Mouse (Mus musculus) T-helper 17 cell (primary cell): ENCODE data around the gene Kif23.

Experiments used
- in situ Hi-C, 2 experiments: fragments of 300-600 bp; cut with MboI, MseI; formaldehyde crosslinking; loops; 1 replicate in 1 of 2; 2 replicates in 1 of 2; pipeline ENCODE4 v1.15.1; 2025; ENCODE audit warnings: high pct_unique_total_duplicates in 2 of 2

Kif23 gene

DNA sequence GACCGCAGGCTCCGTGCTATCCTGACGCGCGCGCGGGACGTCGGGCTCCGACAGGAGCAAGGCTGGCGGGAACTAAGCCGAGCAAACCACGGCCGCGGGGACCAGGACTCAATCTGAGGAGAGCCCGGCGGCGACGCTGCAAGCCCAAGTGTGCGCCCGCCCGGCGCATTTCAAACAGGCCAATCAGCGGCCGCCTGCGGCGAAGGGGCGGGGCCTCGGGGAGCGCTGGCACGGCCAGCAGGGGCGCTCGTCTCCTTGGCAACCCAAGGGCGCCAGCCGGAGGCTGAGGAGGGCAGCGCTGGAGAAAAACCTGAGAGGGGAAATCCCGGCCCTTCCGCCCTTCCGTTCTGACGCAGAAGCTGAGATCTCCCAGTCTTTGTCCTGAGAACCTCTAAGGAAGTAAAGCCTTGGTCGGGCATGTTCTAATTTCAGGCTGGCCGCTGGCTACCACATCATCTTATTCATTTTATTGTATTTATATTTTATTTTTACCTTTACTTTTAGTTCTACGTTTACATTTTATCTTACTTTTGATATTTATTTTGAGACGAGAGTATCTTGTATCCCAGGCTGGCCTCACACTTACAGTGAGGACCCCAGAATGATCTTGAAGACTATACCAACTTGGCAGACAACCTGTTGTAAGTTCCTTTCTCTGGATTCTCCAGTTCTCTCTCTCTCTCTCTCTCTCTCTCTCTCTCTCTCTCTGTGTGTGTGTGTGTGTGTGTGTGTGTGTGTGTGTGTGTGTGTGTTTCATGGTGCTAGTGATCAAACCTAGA is at the start of gene Kif23:
Kif23 (minus strand) TSS at position 152 of the 779 bp plus-strand sequence.
- in situ Hi-C loops: no loop called here

DNA sequence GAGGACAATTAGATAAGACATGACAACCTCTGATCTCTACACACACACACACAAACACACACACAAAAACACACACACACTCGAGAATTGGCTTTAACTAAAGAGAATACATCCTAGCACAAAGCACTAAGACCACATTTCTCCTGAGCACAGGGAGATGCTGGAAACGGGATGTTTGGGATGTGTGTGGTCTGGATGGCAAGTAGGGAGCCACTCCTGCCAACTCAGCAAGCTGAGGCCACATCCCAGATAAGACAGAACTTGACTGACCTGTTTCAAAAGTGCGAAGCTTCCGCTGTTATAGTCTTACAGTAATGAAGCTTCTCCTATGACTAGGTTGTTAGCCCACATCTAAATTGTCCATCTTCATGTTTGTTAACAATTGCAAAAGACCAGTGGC is 44.6 kb upstream of the Kif23 start:
- in situ Hi-C loops: no loop called here

DNA sequence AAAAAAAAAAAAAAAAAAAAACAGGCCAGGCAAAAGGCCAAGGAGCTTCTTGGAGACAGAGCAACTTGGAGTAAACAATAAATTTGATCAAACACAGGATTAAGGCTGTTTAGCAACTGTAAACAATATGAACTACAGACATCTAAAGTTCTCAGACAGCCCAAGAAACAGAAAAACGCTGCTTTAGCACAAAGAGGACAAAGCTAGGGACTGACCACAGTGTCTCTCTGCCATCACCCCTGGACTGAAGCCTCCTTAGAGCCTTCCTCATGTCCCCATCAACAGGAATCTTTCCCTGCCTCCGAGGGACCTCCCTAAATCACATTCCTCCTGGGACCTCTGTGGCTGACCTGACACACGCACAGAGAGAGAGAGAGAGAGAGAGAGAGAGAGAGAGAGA is 44.2 kb upstream of the Kif23 start:
- in situ Hi-C loops: no loop called here

DNA sequence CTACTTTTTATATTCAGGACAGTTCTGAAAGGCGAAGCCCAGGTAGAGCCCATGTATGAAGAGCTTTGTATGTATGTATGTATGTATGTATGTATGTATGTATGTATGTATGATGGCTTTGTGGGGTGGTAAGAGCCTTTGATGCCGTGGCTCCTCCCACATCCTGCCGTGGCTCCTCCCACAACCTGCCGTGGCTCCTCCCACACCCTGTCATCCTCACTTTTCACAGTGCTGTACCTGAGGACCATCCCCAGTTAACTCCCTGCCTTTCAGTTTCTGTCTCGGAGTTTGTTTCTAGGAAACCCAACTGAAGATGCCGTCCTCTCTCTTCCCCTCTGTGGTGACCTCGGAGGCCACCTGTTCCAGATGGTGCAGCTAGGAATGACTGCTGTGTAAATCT is 39.5 kb upstream of the Kif23 start:
- in situ Hi-C loops: no loop called here

DNA sequence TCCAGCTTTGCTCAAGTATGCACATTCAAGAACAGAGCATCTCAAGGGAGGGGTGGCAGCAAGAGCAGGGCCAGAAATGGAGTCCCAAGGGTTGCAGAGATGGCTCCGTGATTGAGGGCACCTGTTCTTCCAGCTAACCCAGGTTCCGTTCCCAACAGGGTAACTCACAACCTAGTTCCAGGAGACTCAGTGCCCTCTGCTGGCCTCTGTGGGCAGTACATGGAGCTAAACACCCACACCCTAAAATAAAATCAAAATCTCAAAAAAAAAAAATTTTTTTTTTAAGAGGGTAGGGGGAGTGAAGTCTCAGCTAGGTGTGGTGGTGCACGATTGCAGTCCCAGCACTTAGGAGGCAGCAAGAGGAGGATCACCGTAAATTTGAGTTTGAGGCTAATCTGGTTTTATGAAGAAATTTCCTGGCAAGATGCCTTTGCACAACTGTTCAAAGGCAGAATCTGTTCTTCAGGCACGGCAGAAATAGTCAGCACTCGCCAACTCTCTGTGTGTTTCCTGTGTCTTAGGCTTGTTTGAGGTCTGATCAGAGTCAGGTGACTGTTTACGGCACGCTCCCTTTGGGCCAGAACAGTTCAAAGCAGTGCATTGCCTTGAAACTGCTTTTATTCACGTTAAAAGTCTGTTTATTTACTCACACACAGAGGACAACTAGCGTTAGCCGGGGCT is 38.7 kb upstream of the Kif23 start:
- in situ Hi-C loops: no loop called here

DNA sequence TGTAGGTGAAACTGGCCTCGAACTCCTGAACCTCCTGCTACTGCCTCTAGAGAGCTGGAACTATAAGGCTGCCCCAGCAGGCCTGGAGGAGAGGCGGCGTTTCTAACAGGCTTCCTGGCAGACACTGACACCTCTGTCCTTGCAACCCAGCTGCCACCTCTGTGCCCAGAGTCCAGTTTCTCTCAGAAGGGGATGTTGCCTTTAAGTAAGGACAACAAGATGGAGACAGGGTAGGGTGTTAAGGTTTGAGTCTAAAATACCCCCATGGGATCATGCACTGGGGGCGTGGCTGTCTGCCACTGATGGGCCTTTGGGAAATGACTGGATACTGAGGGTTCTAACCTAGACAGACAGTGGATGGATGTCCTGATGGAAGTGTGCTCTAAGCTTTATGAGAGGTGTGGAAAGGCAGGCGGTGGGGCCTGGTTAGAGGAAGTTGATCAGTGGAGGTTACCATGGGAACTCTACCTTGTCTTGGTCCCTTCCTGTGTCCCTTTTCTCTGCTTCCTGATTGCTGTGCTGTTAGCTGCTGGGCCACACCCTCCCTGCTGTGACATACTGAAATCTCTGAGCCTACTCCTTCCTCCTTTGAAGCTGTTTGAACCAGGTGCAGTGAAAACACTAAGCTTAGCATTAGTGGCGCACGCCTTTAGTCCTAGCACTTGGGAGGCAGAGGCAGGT is 36.5 kb upstream of the Kif23 start:
- in situ Hi-C loops: no loop called here

DNA sequence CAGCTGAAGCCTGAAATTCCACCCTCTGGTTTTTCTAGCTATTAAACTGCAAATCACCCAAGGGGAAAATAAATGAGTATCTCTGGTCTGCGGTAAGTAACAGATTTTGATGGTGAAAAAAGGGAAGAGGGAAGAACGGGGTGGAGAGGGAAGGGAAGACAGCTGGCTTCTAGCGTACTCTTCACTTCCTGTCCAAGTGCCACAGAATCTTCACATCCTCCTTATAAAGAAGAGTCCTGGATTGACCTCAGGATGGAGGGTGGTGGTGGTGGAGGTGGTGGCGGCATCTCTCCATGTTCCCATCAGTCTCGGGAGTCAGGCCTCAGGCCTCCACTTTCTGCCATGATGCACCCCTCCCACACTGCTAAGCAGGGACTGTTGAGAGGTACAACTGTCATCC is 35.3 kb upstream of the Kif23 start:
- in situ Hi-C loops: no loop called here

DNA sequence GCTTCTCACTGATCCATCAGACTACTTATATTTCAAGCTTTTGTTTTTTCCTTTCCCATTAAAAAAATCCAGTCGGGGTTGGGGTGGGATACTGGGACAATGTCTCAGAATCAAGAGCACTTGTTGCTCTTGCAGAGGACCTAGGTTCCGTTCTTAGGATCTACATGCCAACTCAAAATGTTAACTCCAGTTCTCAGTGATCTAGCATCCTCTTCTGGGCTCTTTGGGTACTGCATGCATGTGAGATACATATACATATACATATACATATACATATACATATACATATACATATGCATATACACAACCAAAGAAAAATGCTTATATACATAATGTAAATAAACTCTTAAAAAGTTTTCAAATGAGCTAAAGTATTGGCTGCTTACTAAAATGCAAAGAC is 33.4 kb upstream of the Kif23 start:
- in situ Hi-C loops: loop anchor here in 1 of 2 experiments (5.0 kb wide), 1 partner anchor 73 kb away; no protein-coding TSS in a partner anchor

DNA sequence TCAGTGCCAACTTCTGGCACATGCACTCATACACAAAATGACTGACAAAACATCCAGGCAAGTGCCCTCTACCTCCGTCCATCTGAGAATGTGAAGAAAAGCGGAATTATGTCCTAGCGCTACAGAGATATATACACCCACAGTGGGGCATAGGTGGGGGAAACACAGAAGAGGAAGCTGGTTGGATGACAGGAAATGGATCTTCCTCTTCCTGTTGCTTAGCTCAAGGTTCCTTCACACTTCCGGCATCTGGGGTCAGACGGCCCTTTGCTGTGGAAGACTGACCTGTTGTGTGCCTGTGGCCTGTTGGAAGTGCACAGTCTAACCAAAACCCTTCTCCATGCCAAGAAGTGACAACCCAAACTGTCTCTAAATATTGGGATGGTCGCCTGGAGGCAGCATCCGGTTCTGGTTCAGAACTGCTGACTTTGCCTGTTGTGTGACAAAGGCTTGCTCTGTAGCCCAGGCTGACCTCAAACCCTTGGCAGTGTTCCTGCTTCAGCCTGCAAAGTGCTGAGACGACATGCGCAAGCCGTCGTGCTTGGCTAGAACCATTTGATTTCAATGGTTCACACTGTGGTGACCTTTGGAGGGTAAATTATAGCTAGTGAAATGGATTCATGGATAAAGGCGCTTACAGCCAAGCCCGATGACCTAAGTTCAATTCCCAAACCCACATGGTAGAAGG is 30.8 kb upstream of the Kif23 start:
- in situ Hi-C loops: loop anchor here in 1 of 2 experiments (5.0 kb wide), 1 partner anchor 70 kb away; no protein-coding TSS in a partner anchor

DNA sequence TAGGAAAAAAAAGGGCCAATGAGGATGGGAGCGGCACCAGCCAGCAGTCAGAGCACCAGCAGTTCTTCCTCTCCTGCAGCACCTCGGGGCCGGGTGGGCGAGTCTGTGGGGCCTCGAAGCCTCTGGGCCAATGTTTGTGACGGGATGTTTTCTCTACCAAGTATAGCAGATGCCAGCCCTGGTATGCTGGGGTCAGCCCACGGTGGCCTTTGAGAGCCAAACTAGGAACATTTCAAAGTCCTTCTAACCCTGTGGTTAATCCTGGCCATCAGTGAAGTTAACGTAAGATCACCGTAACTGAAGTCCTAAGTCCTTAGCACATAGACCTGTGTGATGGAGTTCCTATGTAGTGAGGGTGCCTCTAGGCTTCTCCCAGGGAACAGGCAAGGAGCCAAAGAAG is 25.5 kb upstream of the Kif23 start:
- in situ Hi-C loops: no loop called here

DNA sequence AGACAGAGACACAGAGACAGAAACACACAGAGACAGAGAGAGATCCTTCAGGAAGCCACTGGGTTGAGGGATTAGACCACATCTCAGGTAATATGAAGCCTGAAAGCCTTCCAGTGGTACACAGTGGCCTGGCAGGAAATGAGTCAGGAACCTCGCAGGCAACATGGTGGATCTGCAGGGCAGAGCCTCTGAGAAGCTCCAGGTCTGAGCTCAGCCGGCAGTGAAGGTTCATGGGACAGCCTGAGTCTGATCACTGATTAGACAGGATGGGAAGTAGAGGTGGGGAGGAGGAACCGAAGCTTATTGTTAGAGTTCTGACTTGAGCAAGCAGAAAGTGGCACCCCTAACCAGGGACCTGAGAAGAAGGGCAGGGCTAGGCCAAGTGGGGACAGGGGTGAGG is 24.5 kb upstream of the Kif23 start:
- in situ Hi-C loops: no loop called here

DNA sequence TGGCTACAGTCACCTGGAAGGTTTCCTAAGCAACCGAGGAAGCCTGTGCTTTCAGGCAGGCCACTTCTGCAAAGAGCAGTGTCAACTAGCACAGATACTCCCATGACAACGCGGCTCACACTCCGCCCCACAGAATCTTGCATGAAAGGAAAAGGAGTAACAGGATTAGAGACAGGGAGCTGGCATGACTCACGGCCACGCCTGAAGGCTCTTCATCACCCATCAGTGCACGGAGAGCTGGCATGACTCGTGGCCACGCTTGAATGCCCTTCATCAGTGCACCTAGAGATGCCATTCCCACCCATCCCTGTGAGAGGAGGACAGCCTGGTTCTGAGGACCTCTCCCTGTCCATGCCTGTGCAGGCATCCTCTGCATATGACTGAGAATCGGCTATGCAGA is 20.8 kb upstream of the Kif23 start:
- in situ Hi-C loops: loop anchor here in 1 of 2 experiments (5.0 kb wide), 1 partner anchor 280 kb away; no protein-coding TSS in a partner anchor

DNA sequence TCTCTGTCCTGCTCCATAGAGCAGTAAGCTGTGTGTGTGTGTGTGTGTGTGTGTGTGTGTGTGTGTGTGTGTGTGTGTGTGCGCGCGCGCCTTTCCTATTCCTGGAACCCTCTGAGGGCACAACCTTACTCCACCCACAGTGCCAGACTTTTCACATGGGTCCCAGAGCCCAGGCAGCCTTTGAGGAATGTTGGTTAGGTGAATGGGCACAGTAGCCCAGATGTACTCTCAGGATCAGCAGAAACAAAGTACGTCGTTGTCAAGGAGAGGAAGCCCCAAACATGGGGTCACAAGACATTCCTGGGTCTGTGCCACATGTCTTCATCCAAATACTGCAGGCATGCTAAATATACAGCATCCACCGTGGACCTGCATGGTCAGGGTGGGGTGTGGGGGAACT is 19.4 kb upstream of the Kif23 start:
- in situ Hi-C loops: loop anchor here in 1 of 2 experiments (5.0 kb wide), 1 partner anchor 281 kb away; no protein-coding TSS in a partner anchor

DNA sequence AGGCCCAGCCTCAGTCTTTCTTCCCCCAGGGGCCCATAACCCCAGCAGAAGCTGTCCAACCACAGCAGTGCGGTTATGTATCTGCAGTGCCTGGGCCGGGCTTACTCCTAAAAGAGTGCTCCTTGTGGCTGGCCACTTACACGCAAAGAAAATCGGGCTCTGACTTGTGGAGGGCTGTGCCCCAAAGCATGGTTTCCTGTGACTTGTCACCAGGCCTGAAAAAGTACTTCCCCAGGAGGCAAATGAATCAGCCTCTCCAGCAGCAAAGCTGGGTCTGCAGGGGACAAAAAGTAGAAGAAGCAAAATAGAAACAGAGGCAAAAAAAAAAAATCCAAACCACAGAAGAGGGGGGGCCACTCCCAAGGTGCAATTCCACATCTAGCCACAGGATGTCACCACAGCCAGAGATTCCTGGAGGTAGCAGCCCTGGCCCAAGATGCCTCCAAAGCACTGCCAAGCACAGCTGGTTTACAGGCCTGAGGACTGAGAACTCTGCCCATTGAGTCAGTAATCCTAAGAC is 18.9 kb upstream of the Kif23 start:
- in situ Hi-C loops: loop anchor here in 1 of 2 experiments (5.0 kb wide), 1 partner anchor 282 kb away; no protein-coding TSS in a partner anchor

DNA sequence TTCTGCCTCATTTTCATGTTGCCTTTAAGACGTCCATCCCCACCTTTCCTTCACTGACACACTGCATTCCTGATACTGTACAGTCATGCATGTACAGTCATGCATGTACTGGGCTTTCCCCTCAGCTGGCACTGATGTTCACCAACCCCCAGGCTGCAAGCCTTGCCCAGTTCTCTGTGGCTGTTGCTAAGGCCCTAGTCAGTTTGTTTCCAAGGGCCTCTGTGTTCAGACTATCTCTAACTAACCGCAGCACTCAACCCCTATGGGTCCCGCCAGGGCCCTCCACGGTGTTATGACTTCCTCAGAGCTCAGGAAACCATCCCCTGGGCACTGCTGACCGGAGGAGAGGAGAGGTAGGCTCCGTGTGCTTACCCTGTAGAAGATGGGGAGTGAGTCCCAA is 16.8 kb upstream of the Kif23 start:
- in situ Hi-C loops: no loop called here

DNA sequence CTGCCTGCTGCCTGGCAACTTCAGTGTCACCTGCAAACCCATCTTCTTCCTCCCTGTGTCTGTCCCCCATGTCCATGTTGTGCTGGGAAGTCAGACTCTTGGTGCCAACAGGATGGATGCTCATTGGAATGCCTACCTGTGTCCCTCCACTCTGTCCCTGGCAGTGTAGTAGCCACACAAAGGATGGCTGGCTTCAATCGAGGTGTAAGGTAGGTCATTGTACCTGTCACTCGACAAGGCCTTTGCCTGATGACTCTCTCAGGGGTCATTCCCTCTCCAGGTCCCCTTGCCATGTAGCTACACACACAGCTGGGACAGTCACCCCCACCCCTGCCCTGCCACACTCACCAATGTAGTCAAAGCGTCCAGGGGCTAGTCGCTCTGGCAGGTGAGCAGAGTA is 14.6 kb upstream of the Kif23 start:
- in situ Hi-C loops: no loop called here

DNA sequence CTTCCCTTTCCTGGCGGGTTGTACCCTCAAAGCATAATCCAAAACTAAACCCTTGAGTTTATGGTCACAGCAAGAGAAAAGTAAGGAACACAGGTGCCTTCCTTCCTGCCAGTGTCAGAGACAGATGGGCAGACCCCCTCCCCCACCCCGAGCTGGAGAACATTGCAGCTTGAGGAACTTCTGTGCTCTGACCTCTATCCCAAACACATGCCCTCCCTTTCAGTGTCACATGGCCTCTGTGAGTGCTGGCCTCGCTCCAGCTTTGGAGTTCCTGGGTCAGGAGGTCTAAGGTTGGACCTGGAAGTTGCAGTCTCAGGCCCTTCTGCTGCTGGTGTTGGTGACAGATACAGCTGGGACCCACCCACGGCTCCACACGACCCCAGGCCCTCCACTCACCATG is 14.2 kb upstream of the Kif23 start:
- in situ Hi-C loops: no loop called here

DNA sequence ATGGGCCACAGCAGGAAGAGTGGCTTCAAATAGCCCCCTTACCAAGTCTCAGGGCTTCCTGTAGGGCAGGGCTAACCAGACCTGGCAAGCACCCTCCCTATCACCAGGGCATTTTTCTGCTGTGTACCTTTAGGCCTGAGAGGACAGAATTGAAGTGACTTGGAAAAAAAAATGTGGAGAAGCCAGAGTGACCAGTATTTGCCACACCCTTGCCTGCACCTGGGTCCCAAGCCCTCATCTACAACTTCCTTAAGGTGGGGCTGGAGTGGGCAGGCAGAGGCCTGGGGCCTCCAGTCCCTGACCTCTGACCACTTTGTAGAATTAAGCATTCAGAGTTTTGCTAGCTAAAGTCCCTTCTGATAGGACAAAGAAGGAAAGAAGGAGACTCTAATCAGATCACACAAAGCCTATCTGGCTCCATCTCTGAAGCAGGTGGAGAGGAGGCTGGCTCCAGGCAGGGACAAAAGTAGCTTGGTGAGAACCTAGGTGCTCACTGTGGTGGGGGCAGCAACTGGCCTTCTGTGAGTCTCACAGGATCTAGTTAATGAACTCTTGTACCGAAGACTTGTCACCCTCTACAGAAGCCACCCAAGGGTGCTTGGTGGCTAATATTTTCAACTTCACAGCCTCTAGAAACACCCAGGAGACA is 13.5 kb upstream of the Kif23 start:
- in situ Hi-C loops: no loop called here

DNA sequence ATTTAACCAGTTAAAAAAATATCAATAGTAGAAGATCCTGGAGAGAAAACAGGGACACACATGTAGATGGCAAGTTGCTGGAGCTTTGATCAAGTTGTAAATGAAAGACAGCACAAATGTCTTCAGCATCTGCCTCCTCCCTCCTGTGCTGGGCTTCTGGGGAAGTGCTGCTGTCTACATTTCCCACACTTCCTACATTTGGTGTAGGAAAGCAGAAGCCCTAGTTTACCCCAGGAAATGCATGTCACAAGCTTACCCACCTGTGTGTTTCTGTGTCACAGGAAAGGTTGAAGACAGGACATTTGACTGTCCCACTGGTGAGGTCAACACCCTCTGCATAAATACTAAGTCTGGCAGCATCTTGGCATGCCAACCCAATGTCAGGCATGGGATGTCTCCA is 8.1 kb upstream of the Kif23 start:
- in situ Hi-C loops: loop anchor here in 1 of 2 experiments (5.0 kb wide), 2 partner anchors 88 to 278 kb away; no protein-coding TSS in a partner anchor

DNA sequence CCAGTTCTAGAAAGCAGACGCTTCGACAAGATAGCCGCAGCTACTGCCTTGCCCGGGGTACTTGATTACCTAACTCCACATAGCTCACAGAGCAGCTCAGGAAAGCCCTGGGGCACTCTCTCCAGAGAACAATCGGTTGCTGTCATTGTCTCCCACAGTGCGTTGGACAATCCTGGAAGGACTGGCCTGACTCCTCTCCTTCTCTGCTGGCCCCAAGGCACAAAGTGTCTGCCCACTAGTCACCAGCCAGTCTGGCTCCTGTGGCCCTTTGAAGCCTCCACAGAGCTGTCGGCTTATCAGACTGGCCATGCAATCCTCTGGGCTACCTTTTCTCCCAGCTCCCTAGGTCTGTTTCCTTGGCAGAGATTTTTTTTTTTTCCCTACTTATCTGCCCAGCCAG is 5.7 kb upstream of the Kif23 start:
- in situ Hi-C loops: loop anchor here in 1 of 2 experiments (5.0 kb wide), 2 partner anchors 90 to 280 kb away; no protein-coding TSS in a partner anchor
